Mouse (Mus musculus): ENCODE measurements around the gene Phospho1.

The Phospho1 gene

DNA sequence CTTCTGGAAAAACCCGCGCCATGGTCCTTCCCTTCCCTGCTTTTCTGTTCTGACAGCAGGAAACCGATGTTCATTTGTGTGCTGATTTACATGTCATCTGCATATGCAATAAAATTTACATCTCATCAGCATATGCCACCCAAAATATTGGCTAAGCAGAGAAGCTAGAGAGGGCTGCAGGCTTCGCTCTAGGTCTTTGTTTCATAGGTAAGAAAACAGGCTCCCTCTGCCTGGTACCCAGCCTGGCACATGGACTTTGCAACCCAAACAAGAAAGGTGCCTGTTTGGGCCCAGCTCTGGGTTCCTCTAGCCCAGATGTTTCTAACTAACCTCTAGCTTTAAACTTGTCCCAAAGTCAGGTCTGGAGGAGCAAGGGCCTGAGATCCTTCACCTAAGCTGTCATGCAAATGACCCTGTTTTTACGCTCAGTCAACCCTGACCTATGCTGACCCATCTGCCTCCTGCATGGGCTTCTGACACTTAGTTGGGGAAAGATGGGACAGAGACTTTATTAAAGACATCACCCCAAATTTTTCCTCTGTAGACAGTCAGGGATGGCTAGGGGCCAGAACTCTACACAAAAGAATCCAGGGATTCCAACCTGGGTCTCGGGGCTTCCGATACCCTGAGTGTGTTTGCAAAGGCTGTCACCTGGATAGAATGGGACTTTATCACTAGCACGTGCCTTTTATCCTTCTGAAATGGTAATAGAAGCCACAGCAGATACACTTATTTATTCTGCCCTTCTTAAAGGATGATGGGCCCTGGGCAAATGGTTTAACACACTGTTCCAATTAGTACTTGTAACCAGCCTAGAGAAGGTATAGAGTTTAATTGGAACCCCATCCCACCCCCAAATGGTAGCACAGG is 14.9 kb downstream of the Phospho1 start:
- H3K27me3 ChIP-seq (ENCODE audit: insufficient read depth, low read length): peaks cover 59% of the 10 kb centered on the region
- H3K4me1 ChIP-seq (replicated peaks; ENCODE audit: low read depth, low read length): peaks cover 65% of the 10 kb centered on the region
- H3K4me3 ChIP-seq (replicated peaks; ENCODE audit: low read length): no peak overlapping the region
- TF ChIP-seq NANOG (IDR thresholded peaks at IDR 0.05; ENCODE audit: borderline replicate concordance, low read length): no peak
- no peak for TF ChIP-seq CTCF (conservative IDR thresholded peaks at IDR 0.05; ENCODE audit: low read length)
- no peak for TF ChIP-seq POU5F1 (IDR thresholded peaks at IDR 0.05; ENCODE audit: borderline replicate concordance, low read length)
- H3K9me3 ChIP-seq (ENCODE audit: low read length): no peaks in the 10 kb centered on the region
- no peaks in the 10 kb centered on the region for H3K36me3 ChIP-seq (ENCODE audit: insufficient read depth, low read length)

DNA sequence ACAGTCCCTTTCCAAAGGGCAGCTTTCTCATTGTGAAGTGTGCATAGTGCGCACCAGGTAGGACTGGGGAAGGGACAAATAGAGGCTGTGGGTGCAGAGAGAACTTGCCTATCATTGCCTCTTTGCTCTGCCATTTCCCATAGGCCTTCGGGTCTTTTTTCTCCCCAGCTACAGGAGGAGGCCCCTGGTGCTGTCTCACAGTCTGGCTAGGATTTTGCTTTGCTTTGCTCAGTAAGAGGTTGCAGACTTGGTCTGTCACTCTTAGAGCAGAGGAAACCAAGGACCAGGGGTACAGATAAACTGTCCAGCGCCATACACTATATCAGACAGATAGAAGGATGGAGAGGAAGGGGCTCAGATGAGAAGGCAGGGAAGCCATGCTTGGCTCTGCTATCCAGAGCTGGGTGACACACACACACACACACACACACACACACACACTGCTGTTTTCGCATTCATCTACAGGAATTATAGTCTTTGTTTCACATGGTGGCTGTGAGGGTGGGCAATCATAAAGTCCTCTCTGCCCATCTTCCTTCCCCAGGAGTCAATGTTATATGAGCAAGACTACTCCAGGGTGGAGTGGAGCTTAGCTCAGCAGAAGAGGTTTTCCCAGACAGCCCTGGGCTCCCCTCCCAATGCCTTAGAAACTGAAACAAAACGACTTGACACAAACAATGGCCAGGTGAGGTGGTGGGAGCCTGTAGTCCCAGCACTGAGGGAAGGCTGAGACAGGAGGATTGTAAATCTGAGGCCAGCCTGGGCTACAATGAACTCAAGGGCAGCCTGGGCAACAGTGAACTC is 16.6 kb downstream of the Phospho1 start:
- Histone ChIP-seq H3K27me3 (ENCODE audit: insufficient read depth, low read length) (peaks cover 53% of the 10 kb centered on the region), H3K36me3 (ENCODE audit: insufficient read depth, low read length) (no peaks in the 10 kb centered on the region), H3K4me1 (replicated peaks; ENCODE audit: low read depth, low read length) (peaks cover 49% of the 10 kb centered on the region), H3K4me3 (replicated peaks; ENCODE audit: low read length) (peak overlapping the region; percentile 70; the same call in 1 of the 2 replicates), H3K9me3 (ENCODE audit: low read length) (no peaks in the 10 kb centered on the region)
- no peak for TF ChIP-seq POU5F1 (IDR thresholded peaks at IDR 0.05; ENCODE audit: borderline replicate concordance, low read length)

DNA sequence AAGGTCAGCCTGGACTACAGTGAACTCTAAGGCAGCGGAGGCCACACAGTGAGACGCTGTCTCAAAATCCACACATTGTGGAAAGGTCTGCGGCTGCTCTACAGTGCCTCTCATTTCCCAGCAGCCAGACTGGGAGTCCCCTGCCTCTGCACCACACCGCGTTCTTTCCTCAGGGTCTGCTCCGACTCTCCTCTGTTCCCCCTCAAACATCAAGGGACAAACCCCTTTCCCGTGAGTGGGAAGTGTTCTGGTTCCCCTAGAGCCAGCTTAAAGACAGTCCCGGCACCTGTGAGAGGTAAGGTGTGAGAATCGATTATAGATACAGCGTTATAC is 17.2 kb downstream of the Phospho1 start:
- H3K36me3 ChIP-seq (ENCODE audit: insufficient read depth, low read length): no peaks in the 10 kb centered on the region
- H3K9me3 ChIP-seq (ENCODE audit: low read length): no peaks in the 10 kb centered on the region
- H3K27me3 ChIP-seq (ENCODE audit: insufficient read depth, low read length): peaks cover 49% of the 10 kb centered on the region
- H3K4me3 ChIP-seq (replicated peaks; ENCODE audit: low read length): peak overlapping the region; percentile 70
- peaks cover 44% of the 10 kb centered on the region for H3K4me1 ChIP-seq (replicated peaks; ENCODE audit: low read depth, low read length)
- no peak for TF ChIP-seq POU5F1 (IDR thresholded peaks at IDR 0.05; ENCODE audit: borderline replicate concordance, low read length)

DNA sequence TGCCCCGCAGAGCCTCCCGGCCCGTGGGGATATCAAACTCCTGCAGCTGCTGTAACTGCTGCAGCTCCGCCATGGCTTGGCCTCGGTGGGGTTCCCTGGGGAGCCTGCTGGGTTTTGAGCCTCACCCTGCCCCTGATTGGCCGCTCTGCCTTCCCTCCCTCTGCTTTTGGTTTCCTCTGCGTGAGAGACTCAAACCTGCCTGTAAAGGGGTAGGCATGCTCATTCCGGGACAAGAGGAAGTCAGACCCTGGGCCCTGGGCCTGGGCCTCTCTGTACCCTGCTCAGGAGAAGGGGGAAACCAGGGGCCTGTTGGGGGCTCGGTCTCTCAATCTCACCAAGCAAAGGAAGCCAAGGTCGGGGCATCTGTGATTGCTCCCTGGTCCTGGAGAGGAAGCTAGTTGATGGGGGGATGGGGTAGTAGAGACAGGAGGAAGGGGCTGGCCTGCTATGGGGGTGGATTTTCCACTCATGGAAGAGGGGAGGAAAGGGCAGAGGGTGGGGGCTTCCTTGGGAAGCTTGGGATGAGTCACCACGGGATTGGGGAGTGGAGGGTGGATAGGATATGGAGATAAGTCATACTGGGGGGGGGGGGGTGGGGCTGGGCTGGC is 17.9 kb downstream of the Phospho1 start, which contains the start of gene Abi3:
Gene Abi3 (minus strand): TSS at position 403 of the 608 bp plus-strand sequence.
- Histone ChIP-seq H3K36me3 (ENCODE audit: insufficient read depth, low read length) (no peaks in the 10 kb centered on the region), H3K9me3 (ENCODE audit: low read length) (no peaks in the 10 kb centered on the region), H3K27me3 (ENCODE audit: insufficient read depth, low read length) (peaks cover 42% of the 10 kb centered on the region), H3K4me3 (replicated peaks; ENCODE audit: low read length) (peak within 1 kb of the TSS; percentile 70), H3K4me1 (replicated peaks; ENCODE audit: low read depth, low read length) (peaks cover 44% of the 10 kb centered on the region)
- TF ChIP-seq CTCF (conservative IDR thresholded peaks at IDR 0.05; ENCODE audit: low read length): no peak
- no peak for TF ChIP-seq NANOG (IDR thresholded peaks at IDR 0.05; ENCODE audit: borderline replicate concordance, low read length)
- no peak for TF ChIP-seq POU5F1 (IDR thresholded peaks at IDR 0.05; ENCODE audit: borderline replicate concordance, low read length)

DNA sequence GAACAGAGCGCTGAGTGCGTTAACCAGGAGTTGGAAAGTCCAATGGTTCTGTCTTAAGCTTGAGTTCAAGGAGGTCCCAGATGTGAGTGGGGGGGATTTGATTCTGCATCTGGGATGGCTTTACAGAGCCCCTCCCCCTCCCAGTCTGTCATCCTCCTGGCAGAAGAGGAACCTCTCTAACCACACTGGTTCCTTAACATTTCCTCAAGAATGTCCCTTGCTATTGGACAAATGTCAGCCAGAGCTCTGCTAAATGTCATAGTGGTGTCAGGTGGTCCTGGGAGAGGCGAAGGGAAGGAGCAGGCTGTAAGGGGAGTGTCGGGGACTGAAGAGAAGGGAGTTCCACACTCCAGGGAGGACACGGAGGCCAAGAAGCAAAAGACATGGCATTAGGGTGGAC is 18.7 kb downstream of the Phospho1 start:
- Histone ChIP-seq H3K9me3 (ENCODE audit: low read length) (no peaks in the 10 kb centered on the region; the same call in 1 of the 2 replicates), H3K4me3 (replicated peaks; ENCODE audit: low read length) (peak overlapping the region; percentile 41), H3K27me3 (ENCODE audit: insufficient read depth, low read length) (peaks cover 34% of the 10 kb centered on the region), H3K36me3 (ENCODE audit: insufficient read depth, low read length) (no peaks in the 10 kb centered on the region), H3K4me1 (replicated peaks; ENCODE audit: low read depth, low read length) (peaks cover 44% of the 10 kb centered on the region)
- TF ChIP-seq CTCF (conservative IDR thresholded peaks at IDR 0.05; ENCODE audit: low read length) (no peak), POU5F1 (IDR thresholded peaks at IDR 0.05; ENCODE audit: borderline replicate concordance, low read length) (no peak), NANOG (IDR thresholded peaks at IDR 0.05; ENCODE audit: borderline replicate concordance, low read length) (no peak)

DNA sequence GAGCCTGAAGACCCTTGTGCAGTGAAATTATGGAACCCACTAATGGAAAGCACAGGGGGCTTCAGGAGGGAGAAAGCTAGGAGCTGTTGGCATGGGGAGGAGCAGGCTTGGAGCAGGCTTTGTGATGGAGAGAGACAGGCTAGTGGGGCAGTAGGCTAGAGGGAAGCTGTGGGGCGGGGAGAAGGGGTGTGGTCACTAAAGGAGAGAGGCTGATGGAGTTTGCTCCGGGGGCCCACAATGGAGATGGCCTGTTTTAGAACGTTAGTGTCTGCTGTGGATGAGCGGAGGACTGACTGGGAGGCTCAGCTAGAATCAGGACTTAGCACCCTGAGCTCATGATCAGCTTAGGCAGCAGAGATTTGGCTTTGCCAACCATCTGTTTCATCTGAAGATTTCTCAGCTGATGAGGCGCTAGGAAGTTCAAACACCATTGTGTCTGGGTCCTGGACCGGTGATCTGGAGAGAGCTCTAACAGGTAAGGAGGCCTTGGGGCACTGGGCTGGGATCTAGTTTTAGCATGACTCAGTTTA is 19.2 kb downstream of the Phospho1 start:
- H3K9me3 ChIP-seq (ENCODE audit: low read length): no peaks in the 10 kb centered on the region; the same call in 1 of the 2 replicates
- TF ChIP-seq POU5F1 (IDR thresholded peaks at IDR 0.05; ENCODE audit: borderline replicate concordance, low read length): no peak
- TF ChIP-seq CTCF (conservative IDR thresholded peaks at IDR 0.05; ENCODE audit: low read length): no peak
- TF ChIP-seq NANOG (IDR thresholded peaks at IDR 0.05; ENCODE audit: borderline replicate concordance, low read length): no peak
- H3K4me3 ChIP-seq (replicated peaks; ENCODE audit: low read length): peak overlapping the region; percentile 41
- H3K27me3 ChIP-seq (ENCODE audit: insufficient read depth, low read length): peaks cover 29% of the 10 kb centered on the region
- peaks cover 44% of the 10 kb centered on the region for H3K4me1 ChIP-seq (replicated peaks; ENCODE audit: low read depth, low read length)
- H3K36me3 ChIP-seq (ENCODE audit: insufficient read depth, low read length): no peaks in the 10 kb centered on the region

DNA sequence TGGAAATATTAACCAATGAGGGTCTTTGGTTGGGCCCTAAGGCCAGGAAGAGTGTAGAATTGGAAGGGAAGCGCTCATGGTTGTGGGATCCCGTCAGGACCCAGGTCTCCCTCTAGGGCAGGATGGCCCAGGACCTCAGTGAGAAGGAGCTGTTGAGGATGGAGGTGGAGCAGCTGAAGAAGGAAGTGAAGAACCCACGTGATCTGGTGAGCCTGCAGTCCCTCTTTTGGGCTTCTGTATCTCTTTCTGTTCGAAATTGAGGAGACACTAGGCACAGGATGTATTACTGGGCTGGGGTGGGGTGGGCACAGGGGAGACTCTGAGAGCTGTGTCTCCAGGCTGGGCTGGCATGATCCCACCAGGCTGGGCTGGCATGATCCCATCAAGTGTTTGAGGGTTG is 20.6 kb downstream of the Phospho1 start:
- H3K4me3 ChIP-seq (replicated peaks; ENCODE audit: low read length): no peak overlapping the region
- peaks cover 37% of the 10 kb centered on the region for H3K4me1 ChIP-seq (replicated peaks; ENCODE audit: low read depth, low read length)
- no peaks in the 10 kb centered on the region for H3K36me3 ChIP-seq (ENCODE audit: insufficient read depth, low read length)
- no peaks in the 10 kb centered on the region; the same call in 1 of the 2 replicates for H3K9me3 ChIP-seq (ENCODE audit: low read length)
- H3K27me3 ChIP-seq (ENCODE audit: insufficient read depth, low read length): peaks cover 23% of the 10 kb centered on the region
- TF ChIP-seq CTCF (conservative IDR thresholded peaks at IDR 0.05; ENCODE audit: low read length): no peak
- no peak for TF ChIP-seq NANOG (IDR thresholded peaks at IDR 0.05; ENCODE audit: borderline replicate concordance, low read length)
- no peak for TF ChIP-seq POU5F1 (IDR thresholded peaks at IDR 0.05; ENCODE audit: borderline replicate concordance, low read length)

DNA sequence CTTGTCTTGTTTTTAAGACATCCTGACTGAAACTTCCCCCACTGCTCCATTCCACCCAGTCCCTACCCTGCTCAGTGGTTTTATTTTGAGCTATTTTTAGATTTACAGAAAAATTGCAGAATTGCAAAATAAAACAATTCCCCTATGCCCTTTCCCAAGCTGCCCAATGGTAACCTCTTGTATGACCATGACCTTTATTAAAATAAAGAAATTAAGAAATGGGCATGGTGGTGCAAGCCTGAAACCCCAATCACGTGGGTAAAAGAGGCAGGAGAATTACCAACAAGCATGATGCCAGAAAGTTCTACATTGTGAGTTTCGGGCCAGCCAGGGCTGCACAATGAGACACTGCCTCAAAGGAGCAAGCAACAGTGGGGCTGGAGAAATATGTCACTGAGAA is 26.6 kb downstream of the Phospho1 start:
- no peak for TF ChIP-seq NANOG (IDR thresholded peaks at IDR 0.05; ENCODE audit: borderline replicate concordance, low read length)
- no peak for TF ChIP-seq POU5F1 (IDR thresholded peaks at IDR 0.05; ENCODE audit: borderline replicate concordance, low read length)
- TF ChIP-seq CTCF (conservative IDR thresholded peaks at IDR 0.05; ENCODE audit: low read length): no peak
- H3K9me3 ChIP-seq (ENCODE audit: low read length): peaks cover 9% of the 10 kb centered on the region
- H3K4me1 ChIP-seq (replicated peaks; ENCODE audit: low read depth, low read length): no peaks in the 10 kb centered on the region
- no peaks in the 10 kb centered on the region for H3K36me3 ChIP-seq (ENCODE audit: insufficient read depth, low read length)
- H3K27me3 ChIP-seq (ENCODE audit: insufficient read depth, low read length): peaks cover 11% of the 10 kb centered on the region
- H3K4me3 ChIP-seq (replicated peaks; ENCODE audit: low read length): no peak overlapping the region

All from E14TG2a.4 (cell line).